Mouse (Mus musculus) heart, embryonic 10.5 days (tissue): ENCODE data around the gene Dkk1. TPM values are rescaled to one million over a fixed set of nuclear protein-coding genes. Genes with fewer than 3 reads are reported as not detected.

Experiments used
- DNase-seq: peaks from one replicate; pipeline ENCODE4 v3.0.0-alpha.2; 2017; ENCODE audit warnings: low spot score
- H3K27ac ChIP-seq: fragments of 300-500 bp; sonication (generic); 2 replicates; pipeline ENCODE4 v1.5.1; 2016; ENCODE audit warnings: mild to moderate bottlenecking
- H3K27me3 ChIP-seq: fragments of 300-500 bp; sonication (generic); 2 replicates; pipeline ENCODE4 v1.6.1; 2016; ENCODE audit warnings: mild to moderate bottlenecking; ENCODE audit not compliant: poor library complexity, insufficient read depth, severe bottlenecking
- H3K36me3 ChIP-seq: fragments of 300-500 bp; sonication (generic); 2 replicates; pipeline ENCODE4 v1.6.1; 2016; ENCODE audit warnings: mild to moderate bottlenecking, moderate library complexity
- H3K4me1 ChIP-seq: fragments of 300-500 bp; sonication (generic); 2 replicates; pipeline ENCODE4 v1.6.1; 2016; ENCODE audit warnings: mild to moderate bottlenecking
- H3K4me3 ChIP-seq: fragments of 300-500 bp; sonication (generic); 2 replicates; pipeline ENCODE4 v1.5.1; 2016; ENCODE audit warnings: mild to moderate bottlenecking, moderate library complexity
- H3K9me3 ChIP-seq: fragments of 300-500 bp; sonication (generic); 2 replicates; pipeline ENCODE4 v1.6.1; 2016; ENCODE audit warnings: mild to moderate bottlenecking, moderate library complexity
- WGBS: fragments of 180-500 bp; shearing (Covaris S2); methylation state at CpG from one replicate; pipeline ENCODE4 v1.1.7; 2016; 5-methylcytosine and 5-hydroxymethylcytosine counted together
- polyA plus RNA-seq: library from polyadenylated mRNA; unstranded; fragments of >200 nt; fragmentation: Nextera tagmentation; extraction: Ambion mirVana; gene quantifications from 2 replicates; pipeline ENCODE4 v1.2.1, GENCODE M21; 2016

Gene Dkk1
- polyA plus RNA-seq, 1 experiment from 2014 or later: 16.2 TPM

GRCm38 (mm10) chr19:30510481-30510880, 39.0 kb downstream of the Dkk1 start:
- DNase-seq: no peak

DNA sequence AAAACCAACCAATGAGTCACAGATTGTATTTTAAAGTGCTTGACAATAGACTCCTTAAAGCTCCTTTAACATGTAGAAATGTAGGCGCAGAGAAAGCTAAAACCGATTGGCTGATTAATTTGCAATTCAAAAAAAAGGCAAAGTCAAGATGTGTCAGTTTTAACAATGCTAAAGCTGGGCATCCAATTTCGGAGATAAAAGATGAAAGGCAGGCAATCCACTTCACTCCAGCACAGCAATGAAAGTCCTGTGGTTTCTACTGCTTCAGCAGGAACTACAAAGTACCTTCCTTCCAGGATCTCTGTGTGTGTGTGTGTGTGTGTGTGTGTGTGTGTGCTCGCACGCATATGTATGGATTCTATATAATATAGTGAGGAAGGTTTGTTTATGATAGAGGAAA, 44.0 kb downstream of the Dkk1 start:
- DNase-seq: no peak
- Histone ChIP-seq H3K27ac (no peak overlapping the region), H3K4me1 (peaks cover 4% of the 10 kb centered on the region; the same call in 1 of the 2 replicates), H3K4me3 (no peak overlapping the region), H3K27me3 (no peaks in the 10 kb centered on the region), H3K36me3 (no peaks in the 10 kb centered on the region), H3K9me3 (no peaks in the 10 kb centered on the region)
- 39% methylated on average over 5 of the region's 5 CpGs for WGBS

More at GRCm38 (mm10) chr19:30510481-30510880, 39.0 kb downstream of the Dkk1 start:
- H3K9me3 ChIP-seq: no peaks in the 10 kb centered on the region
- no peak overlapping the region for H3K27ac ChIP-seq
- no peaks in the 10 kb centered on the region for H3K27me3 ChIP-seq
- no peaks in the 10 kb centered on the region for H3K36me3 ChIP-seq
- 81% methylated on average over 4 of the region's 4 CpGs for WGBS
- H3K4me1 ChIP-seq: peaks cover 4% of the 10 kb centered on the region; the same call in 1 of the 2 replicates
- H3K4me3 ChIP-seq: no peak overlapping the region
